Mouse (Mus musculus): ENCODE measurements at regions not wholly inside any gene's neighbourhood (a gene's known extent, or its start where the extent isn't known, plus 50 kb on each side); places are given as distances from the start of the nearest gene placed in this dataset.
A peak's percentile ranks its signal among the peaks of the same experiment; 100 is the strongest.

DNA sequence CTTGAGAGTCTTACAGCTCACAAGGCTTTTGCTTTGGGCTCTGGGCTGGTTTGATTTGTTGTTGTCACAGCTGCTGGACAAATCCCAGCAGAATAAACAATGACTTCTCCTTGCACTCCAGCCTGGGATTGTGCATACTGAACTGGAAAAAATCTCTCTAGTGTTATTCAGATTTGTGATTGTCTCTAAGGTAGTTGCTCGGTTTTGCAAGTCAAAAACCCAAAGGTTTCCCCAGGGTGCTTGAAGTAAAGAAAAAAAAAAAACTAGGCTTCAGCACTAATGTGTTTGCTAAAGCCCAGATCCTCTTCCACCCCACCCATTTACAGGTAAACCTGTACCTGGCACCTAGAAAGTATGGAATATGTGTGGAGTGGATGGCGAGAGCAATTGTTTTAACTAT is 149.5 kb upstream of the Spef2 start:
- 88% methylated on average over 2 of the region's 2 CpGs for WGBS (ENCODE audit: missing documents)
- no peak overlapping the region for H3K27ac ChIP-seq
- no peaks in the 10 kb centered on the region for H3K79me2 ChIP-seq (ENCODE audit: inconsistent target)
- H3K4me3 ChIP-seq (ENCODE audit: inconsistent target), result no peak overlapping the region
- H3K36me3 ChIP-seq (ENCODE audit: inconsistent target), result no peaks in the 10 kb centered on the region

DNA sequence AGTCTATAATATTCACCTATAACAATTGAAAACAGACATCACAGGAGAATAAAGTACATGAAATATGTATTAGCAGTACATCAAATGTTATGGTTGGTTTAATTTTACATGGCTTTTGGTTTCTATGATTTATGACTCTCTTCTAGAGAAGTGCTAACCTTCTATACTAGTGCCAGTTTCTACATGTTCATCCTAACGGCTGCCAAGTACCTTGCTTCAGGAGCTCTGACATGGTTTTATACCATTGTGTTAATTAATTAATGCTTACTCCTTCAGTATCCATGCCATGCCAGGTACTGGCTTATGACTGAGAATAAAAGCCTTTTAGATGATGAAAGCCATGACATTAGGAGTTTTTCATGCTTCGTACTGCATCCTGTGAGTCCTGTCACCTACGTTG is 144.5 kb upstream of the Spef2 start:
- Histone ChIP-seq H3K4me3 (ENCODE audit: inconsistent target) (no peak overlapping the region), H3K27ac (no peak overlapping the region), H3K36me3 (ENCODE audit: inconsistent target) (no peaks in the 10 kb centered on the region), H3K79me2 (ENCODE audit: inconsistent target) (no peaks in the 10 kb centered on the region)
- 83% methylated on average over 3 of the region's 3 CpGs for WGBS (ENCODE audit: missing documents)

DNA sequence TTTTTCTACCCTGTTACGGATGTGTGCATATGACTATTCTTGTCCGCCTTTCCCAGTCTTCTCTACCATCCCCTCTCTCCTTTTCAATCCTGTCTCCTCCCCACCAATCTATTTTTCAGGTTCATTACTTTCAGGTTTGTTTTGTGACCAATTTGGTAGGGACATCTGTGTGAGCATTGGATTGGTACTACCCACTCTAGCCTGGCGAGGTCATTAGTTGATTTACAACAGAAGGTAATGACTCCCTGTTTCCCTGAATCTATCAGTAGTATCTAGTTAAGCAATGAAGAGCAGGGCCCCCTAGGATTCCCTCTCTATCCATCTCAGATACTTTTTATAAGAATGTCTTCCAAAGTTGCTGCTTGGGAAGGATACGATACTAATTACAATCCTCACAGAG is 143.5 kb upstream of the Spef2 start:
- Histone ChIP-seq H3K27ac (no peak overlapping the region), H3K79me2 (ENCODE audit: inconsistent target) (no peaks in the 10 kb centered on the region), H3K4me3 (ENCODE audit: inconsistent target) (no peak overlapping the region), H3K36me3 (ENCODE audit: inconsistent target) (no peaks in the 10 kb centered on the region)
- WGBS (ENCODE audit: missing documents), result 91% methylated on average over 4 of the region's 4 CpGs

- 27% methylated on average over 5 of the region's 5 CpGs for WGBS (ENCODE audit: missing documents)
- H3K79me2 ChIP-seq (ENCODE audit: inconsistent target), result no peaks in the 10 kb centered on the region
- no peaks in the 10 kb centered on the region for H3K36me3 ChIP-seq (ENCODE audit: inconsistent target)
- H3K4me3 ChIP-seq (ENCODE audit: inconsistent target), result no peak overlapping the region
- no peak overlapping the region for H3K27ac ChIP-seq
Measured at GRCm38 (mm10) chr15:9891446-9891845, 142.8 kb upstream of the Spef2 start.

- Histone ChIP-seq H3K4me3 (ENCODE audit: inconsistent target) (no peak overlapping the region), H3K79me2 (ENCODE audit: inconsistent target) (no peaks in the 10 kb centered on the region), H3K36me3 (ENCODE audit: inconsistent target) (no peaks in the 10 kb centered on the region), H3K27ac (no peak overlapping the region)
Measured at GRCm38 (mm10) chr15:9875776-9876175, 127.1 kb upstream of the Spef2 start.

- H3K4me3 ChIP-seq (ENCODE audit: inconsistent target), result no peak overlapping the region
- no peak overlapping the region for H3K27ac ChIP-seq
- H3K79me2 ChIP-seq (ENCODE audit: inconsistent target), result no peaks in the 10 kb centered on the region
- 58% methylated on average over 3 of the region's 3 CpGs for WGBS (ENCODE audit: missing documents)
- H3K36me3 ChIP-seq (ENCODE audit: inconsistent target), result no peaks in the 10 kb centered on the region
Measured at GRCm38 (mm10) chr15:9870126-9870525, 121.5 kb upstream of the Spef2 start.

GRCm38 (mm10) chr15:9864778-9865177 is 116.1 kb upstream of the Spef2 start:
- Histone ChIP-seq H3K27ac (peak overlapping the region; percentile 25), H3K79me2 (ENCODE audit: inconsistent target) (no peaks in the 10 kb centered on the region), H3K4me3 (ENCODE audit: inconsistent target) (no peak overlapping the region), H3K36me3 (ENCODE audit: inconsistent target) (no peaks in the 10 kb centered on the region)
- 13% methylated on average over 1 of the region's 1 CpGs for WGBS (ENCODE audit: missing documents)

- no peaks in the 10 kb centered on the region for H3K79me2 ChIP-seq (ENCODE audit: inconsistent target)
- no peaks in the 10 kb centered on the region for H3K36me3 ChIP-seq (ENCODE audit: inconsistent target)
- WGBS (ENCODE audit: missing documents), result 74% methylated on average over 3 of the region's 3 CpGs
- no peak overlapping the region for H3K27ac ChIP-seq
- H3K4me3 ChIP-seq (ENCODE audit: inconsistent target), result no peak overlapping the region
Measured at GRCm38 (mm10) chr15:9861825-9862224, 113.2 kb upstream of the Spef2 start.

GRCm38 (mm10) chr15:9839681-9840080 is 91.0 kb upstream of the Spef2 start:
- no peaks in the 10 kb centered on the region for H3K79me2 ChIP-seq (ENCODE audit: inconsistent target)
- H3K36me3 ChIP-seq (ENCODE audit: inconsistent target), result no peaks in the 10 kb centered on the region
- WGBS (ENCODE audit: missing documents), result 90% methylated on average over 7 of the region's 7 CpGs
- no peak overlapping the region for H3K27ac ChIP-seq
- H3K4me3 ChIP-seq (ENCODE audit: inconsistent target), result no peak overlapping the region

GRCm38 (mm10) chr15:9835096-9835495 is 86.4 kb upstream of the Spef2 start:
- H3K4me3 ChIP-seq (ENCODE audit: inconsistent target), result no peak overlapping the region
- H3K79me2 ChIP-seq (ENCODE audit: inconsistent target), result no peaks in the 10 kb centered on the region
- no peak overlapping the region for H3K27ac ChIP-seq
- WGBS (ENCODE audit: missing documents), result 82% methylated on average over 4 of the region's 4 CpGs
- H3K36me3 ChIP-seq (ENCODE audit: inconsistent target), result no peaks in the 10 kb centered on the region

- H3K4me3 ChIP-seq (ENCODE audit: inconsistent target), result no peak overlapping the region
- 100% methylated on average over 1 of the region's 1 CpGs for WGBS (ENCODE audit: missing documents)
Measured at GRCm38 (mm10) chr15:9804469-9804868, 55.8 kb upstream of the Spef2 start.

More at GRCm38 (mm10) chr15:9804469-9804868, 55.8 kb upstream of the Spef2 start:
- H3K36me3 ChIP-seq (ENCODE audit: inconsistent target), result no peaks in the 10 kb centered on the region
- no peaks in the 10 kb centered on the region for H3K79me2 ChIP-seq (ENCODE audit: inconsistent target)
- no peak overlapping the region for H3K27ac ChIP-seq
